Mouse (Mus musculus) MEL (cell line): Measurements from ENCODE around the gene Emx1. TPM values are rescaled to one million over a fixed set of nuclear protein-coding genes. Genes with fewer than 3 reads are reported as not detected.

Experiments used
- DNase-seq: peaks from one replicate; pipeline ENCODE4 v3.0.0; 2011; ENCODE audit warnings: low read depth, low spot score
- H3K27ac ChIP-seq: 2 replicates; pipeline ENCODE4 v1.5.1; 2012; ENCODE audit warnings: low read depth, mild to moderate bottlenecking, control low read depth, low read length, moderate library complexity; ENCODE audit not compliant: control insufficient read depth
- H3K27me3 ChIP-seq, 2 experiments: fragments of 150-350 bp in 1 of 2; sonication (generic) in 1 of 2; 2 replicates each; pipeline ENCODE4 v1.6.1; 2012; ENCODE audit warnings: low read length in 2 of 2, mild to moderate bottlenecking in 2 of 2, improper control_type of control experiment in 1 of 2, moderate library complexity in 1 of 2; ENCODE audit not compliant: insufficient read depth in 2 of 2, control insufficient read depth in 1 of 2
- H3K36me3 ChIP-seq, 2 experiments: 2 replicates each; pipeline ENCODE4 v1.6.1; 2012 to 2014; ENCODE audit warnings: low read length in 2 of 2, improper control_type of control experiment in 1 of 2, inconsistent platforms in 1 of 2, mild to moderate bottlenecking in 1 of 2; ENCODE audit not compliant: insufficient read depth in 2 of 2, control insufficient read depth in 1 of 2
- H3K4me1 ChIP-seq, 2 experiments: fragments of 150-350 bp in 1 of 2; sonication (generic) in 1 of 2; 2 replicates each; pipeline ENCODE4 v1.6.1; 2012; ENCODE audit warnings: low read length in 2 of 2, improper control_type of control experiment in 1 of 2, mild to moderate bottlenecking in 1 of 2; ENCODE audit not compliant: insufficient read depth in 2 of 2, control insufficient read depth in 1 of 2
- H3K4me3 ChIP-seq, 2 experiments: fragments of 150-350 bp in 1 of 2; sonication (generic) in 1 of 2; 2 replicates each; pipeline ENCODE4 v1.5.1; 2012; ENCODE audit warnings: low read depth in 2 of 2, low read length in 2 of 2, mild to moderate bottlenecking in 2 of 2, moderate library complexity in 2 of 2, control low read depth in 1 of 2, improper control_type of control experiment in 1 of 2; ENCODE audit not compliant: control insufficient read depth in 1 of 2, insufficient read depth in 1 of 2
- H3K79me2 ChIP-seq: 2 replicates; pipeline ENCODE4 v1.6.1; 2012; ENCODE audit warnings: mild to moderate bottlenecking, low read length, moderate library complexity; ENCODE audit not compliant: control insufficient read depth, poor library complexity, insufficient read depth
- H3K9ac ChIP-seq: 2 replicates; pipeline ENCODE4 v1.6.1; 2012; ENCODE audit warnings: low read depth, mild to moderate bottlenecking, control low read depth, low read length, moderate library complexity; ENCODE audit not compliant: control insufficient read depth, poor library complexity, severe bottlenecking
- H3K9me3 ChIP-seq: fragments of 150-350 bp; sonication (generic); replicated peaks from 2 replicates; pipeline ENCODE4 v1.6.1; 2012; ENCODE audit warnings: mild to moderate bottlenecking, low read length, improper control_type of control experiment, moderate library complexity; ENCODE audit not compliant: insufficient read depth
- BHLHE40 ChIP-seq: IDR thresholded peaks from 2 replicates; pipeline ENCODE4 v1.6.1; 2012; ENCODE audit warnings: low read depth, mild to moderate bottlenecking, inconsistent platforms, low read length, improper control_type of control experiment, borderline replicate concordance
- CTCF ChIP-seq, 3 experiments: IDR thresholded peaks in 2 of 3; conservative IDR thresholded peaks in 1 of 3; 2 replicates each; pipeline ENCODE4 v1.5.1; 2011 to 2012; ENCODE audit warnings: low read length in 3 of 3, low read depth in 2 of 3, mild to moderate bottlenecking in 2 of 3, improper control_type of control experiment in 1 of 3, inconsistent platforms in 1 of 3, mixed read lengths in 1 of 3, moderate library complexity in 1 of 3; ENCODE audit not compliant: control insufficient read depth in 1 of 3, insufficient read depth in 1 of 3, poor library complexity in 1 of 3, severe bottlenecking in 1 of 3
- E2F4 ChIP-seq: IDR thresholded peaks from 2 replicates; pipeline ENCODE4 v1.6.1; 2011; ENCODE audit warnings: low read depth, low read length, improper control_type of control experiment, borderline replicate concordance
- EP300 ChIP-seq, 2 experiments: IDR thresholded peaks; 2 replicates each; pipeline ENCODE4 v1.6.1; 2011; ENCODE audit warnings: improper control_type of control experiment in 2 of 2, low read length in 2 of 2, low read depth in 1 of 2, mild to moderate bottlenecking in 1 of 2
- ETS1 ChIP-seq: IDR thresholded peaks from 2 replicates; pipeline ENCODE4 v1.6.1; 2012; ENCODE audit warnings: low read depth, mild to moderate bottlenecking, inconsistent platforms, low read length, improper control_type of control experiment, moderate library complexity
- GATA1 ChIP-seq: IDR thresholded peaks from 2 replicates; pipeline ENCODE4 v1.6.1; 2011; ENCODE audit warnings: low read depth, low read length, improper control_type of control experiment
- HCFC1 ChIP-seq: IDR thresholded peaks from 2 replicates; pipeline ENCODE4 v1.6.1; 2012; ENCODE audit warnings: low read depth, mild to moderate bottlenecking, inconsistent platforms, low read length, improper control_type of control experiment, moderate library complexity
- MAFK ChIP-seq: IDR thresholded peaks from 2 replicates; pipeline ENCODE4 v1.6.1; 2011; ENCODE audit warnings: low read depth, mild to moderate bottlenecking, low read length, improper control_type of control experiment, borderline replicate concordance
- MAX ChIP-seq: IDR thresholded peaks from 2 replicates; pipeline ENCODE4 v1.6.1; 2011; ENCODE audit warnings: low read length, improper control_type of control experiment
- MAZ ChIP-seq: IDR thresholded peaks from 2 replicates; pipeline ENCODE4 v1.6.1; 2012; ENCODE audit warnings: low read depth, mild to moderate bottlenecking, inconsistent platforms, low read length, improper control_type of control experiment
- MYC ChIP-seq: IDR thresholded peaks from 2 replicates; pipeline ENCODE4 v1.6.1; 2011; ENCODE audit warnings: low read depth, mild to moderate bottlenecking, low read length, improper control_type of control experiment, moderate library complexity
- NELFE ChIP-seq: IDR thresholded peaks from 2 replicates; pipeline ENCODE4 v1.6.1; 2011; ENCODE audit warnings: low read depth, low read length, improper control_type of control experiment
- POLR2AphosphoS5 ChIP-seq: IDR thresholded peaks from 2 replicates; pipeline ENCODE4 v1.6.1; 2012; ENCODE audit warnings: low read depth, borderline replicate concordance, mild to moderate bottlenecking, inconsistent platforms, low read length, moderate library complexity, mixed read lengths
- RCOR1 ChIP-seq: IDR thresholded peaks from 2 replicates; pipeline ENCODE4 v1.6.1; 2012; ENCODE audit warnings: low read depth, mild to moderate bottlenecking, inconsistent platforms, low read length, improper control_type of control experiment
- SMC3 ChIP-seq: IDR thresholded peaks from 2 replicates; pipeline ENCODE4 v1.6.1; 2011; ENCODE audit warnings: low read depth, low read length, improper control_type of control experiment
- TAL1 ChIP-seq: IDR thresholded peaks from 2 replicates; pipeline ENCODE4 v1.6.1; 2012; ENCODE audit warnings: mild to moderate bottlenecking, inconsistent platforms, low read length, moderate library complexity, mixed read lengths
- TBP ChIP-seq: IDR thresholded peaks from 2 replicates; pipeline ENCODE4 v1.8.0; 2011; ENCODE audit warnings: low read depth, low read length, improper control_type of control experiment
- TCF12 ChIP-seq: IDR thresholded peaks from 2 replicates; pipeline ENCODE4 v1.6.1; 2014; ENCODE audit warnings: low read depth, mild to moderate bottlenecking, inconsistent platforms, low read length, improper control_type of control experiment, moderate library complexity
- USF1 ChIP-seq: IDR thresholded peaks from 2 replicates; pipeline ENCODE4 v1.6.1; 2014; ENCODE audit warnings: low read depth, mild to moderate bottlenecking, inconsistent platforms, low read length, improper control_type of control experiment, moderate library complexity
- ZC3H11A ChIP-seq: IDR thresholded peaks from 2 replicates; pipeline ENCODE4 v1.6.1; 2012; ENCODE audit warnings: low read depth, mild to moderate bottlenecking, inconsistent platforms, low read length, improper control_type of control experiment
- ZMIZ1 ChIP-seq: IDR thresholded peaks from 2 replicates; pipeline ENCODE4 v1.6.1; 2012; ENCODE audit warnings: low read depth, mild to moderate bottlenecking, inconsistent platforms, low read length, improper control_type of control experiment, moderate library complexity
- polyA plus RNA-seq, 2 experiments: library from polyadenylated mRNA; stranded (reverse) in 1 of 2; unstranded in 1 of 2; fragments of >175 nt in 1 of 2; fragments of >200 nt in 1 of 2; gene quantifications; 2 replicates each; pipeline versions ENCODE4 v1.2.1 to v1.2.4; 2012; ENCODE audit warnings: low replicate concordance in 2 of 2, low read depth in 1 of 2; ENCODE audit not compliant: insufficient read length in 2 of 2, insufficient read depth in 1 of 2, missing spikeins in 1 of 2
- total RNA-seq: library from RNA; depleted of rRNA; stranded (reverse); fragments of 300-350 nt; gene quantifications from 2 replicates; pipeline ENCODE4 v1.2.3, GENCODE M21; 2012

Emx1 gene
- total and polyA plus RNA-seq, 3 experiments, result not detected

GRCm38 (mm10) chr6:85223498-85224150 is 36.4 kb downstream of the Emx1 start:
- Histone ChIP-seq H3K4me1 (no peaks in the 10 kb centered on the region), H3K27ac (no peak overlapping the region), H3K79me2 (no peaks in the 10 kb centered on the region), H3K27me3 (no peaks in the 10 kb centered on the region), H3K4me3 (no peak overlapping the region), H3K36me3 (no peaks in the 10 kb centered on the region), H3K9ac (no peak overlapping the region), H3K9me3 (no peaks in the 10 kb centered on the region)
- DNase-seq, result no peak
- TF ChIP-seq MAX (no peak), ETS1 (no peak), CTCF (IDR thresholded peaks at IDR 0.05 in 2 of 3, conservative IDR thresholded peaks at IDR 0.05 in 1 of 3; ENCODE audit: control insufficient read depth in 1 of 3, insufficient read depth in 1 of 3, low read depth in 2 of 3, low read length in 3 of 3, poor library complexity in 1 of 3, severe bottlenecking in 1 of 3) (no peak), TBP (no peak), NELFE (no peak), HCFC1 (no peak), EP300 (IDR thresholded peaks at IDR 0.05; ENCODE audit: low read depth in 1 of 2, low read length in 2 of 2) (no peak), TAL1 (no peak), MAFK (no peak), ZC3H11A (no peak), RCOR1 (no peak), TCF12 (no peak), POLR2AphosphoS5 (no peak), GATA1 (no peak), BHLHE40 (no peak), MAZ (no peak), USF1 (no peak), E2F4 (no peak), MYC (no peak), ZMIZ1 (no peak)

GRCm38 (mm10) chr6:85224442-85224891 is 37.2 kb downstream of the Emx1 start:
- Histone ChIP-seq H3K9ac (no peak overlapping the region), H3K9me3 (no peaks in the 10 kb centered on the region), H3K36me3 (no peaks in the 10 kb centered on the region), H3K27me3 (no peaks in the 10 kb centered on the region), H3K4me3 (no peak overlapping the region), H3K27ac (no peak overlapping the region), H3K4me1 (no peaks in the 10 kb centered on the region), H3K79me2 (no peaks in the 10 kb centered on the region)
- DNase-seq, result no peak
- TF ChIP-seq SMC3 (no peak), USF1 (no peak), E2F4 (no peak), CTCF (IDR thresholded peaks at IDR 0.05 in 2 of 3, conservative IDR thresholded peaks at IDR 0.05 in 1 of 3; ENCODE audit: control insufficient read depth in 1 of 3, insufficient read depth in 1 of 3, low read depth in 2 of 3, low read length in 3 of 3, poor library complexity in 1 of 3, severe bottlenecking in 1 of 3) (no peak)
